Mouse (Mus musculus): ENCODE measurements around the gene Zswim4.

The Zswim4 gene

GRCm38 (mm10) chr8:84180530-84181190 lies 56.2 kb downstream of the Zswim4 start:
- DNase-seq (ENCODE audit: low spot score): no peak

- DNase-seq (ENCODE audit: low spot score): no peak
These were observed 56.9 kb downstream of the Zswim4 start for GRCm38 (mm10) chr8:84179946-84180345.

- DNase-seq (ENCODE audit: low spot score): no peak
These were observed 58.3 kb downstream of the Zswim4 start for GRCm38 (mm10) chr8:84178592-84178991.

GRCm38 (mm10) chr8:84177405-84177804 lies 59.5 kb downstream of the Zswim4 start:
- no peak for DNase-seq (ENCODE audit: low spot score)

GRCm38 (mm10) chr8:84176560-84176959 lies 60.3 kb downstream of the Zswim4 start:
- DNase-seq (ENCODE audit: low spot score): no peak

- peak; percentile 19 for DNase-seq (ENCODE audit: low spot score)
These were observed 63.0 kb downstream of the Zswim4 start for GRCm38 (mm10) chr8:84173861-84174260.

GRCm38 (mm10) chr8:84170096-84170495 lies 66.8 kb downstream of the Zswim4 start:
- DNase-seq (ENCODE audit: low spot score): no peak

GRCm38 (mm10) chr8:84167696-84168095 lies 69.2 kb downstream of the Zswim4 start:
- no peak for DNase-seq (ENCODE audit: low spot score)
